Mouse (Mus musculus) hindbrain, embryonic 15.5 days (tissue): ENCODE results near the gene Ngfr. TPM values are rescaled to one million over a fixed set of nuclear protein-coding genes. Genes with fewer than 3 reads are reported as not detected.
A peak's percentile ranks its signal among the peaks of the same experiment; 100 is the strongest.

Source experiments
- ATAC-seq: fragments of 200-750 bp; cut with Nextera tagmentation; 2 replicates; pipeline ENCODE4 v1.8.0; 2017; ENCODE audit warnings: low read depth, moderate number of reproducible peaks, moderate TSS enrichment; ENCODE audit not compliant: low FRiP score
- H3K27ac ChIP-seq: fragments of 300-500 bp; sonication (generic); replicated peaks from 2 replicates; pipeline ENCODE4 v1.5.1; 2015; ENCODE audit warnings: mild to moderate bottlenecking, inconsistent platforms
- H3K27me3 ChIP-seq: fragments of 300-500 bp; sonication (generic); 2 replicates; pipeline ENCODE4 v1.6.1; 2015; ENCODE audit warnings: control low read depth, inconsistent platforms
- H3K36me3 ChIP-seq: fragments of 300-500 bp; sonication (generic); 2 replicates; pipeline ENCODE4 v1.6.1; 2015; ENCODE audit warnings: control low read depth, inconsistent platforms
- H3K4me1 ChIP-seq: fragments of 300-500 bp; sonication (generic); replicated peaks from 2 replicates; pipeline ENCODE4 v1.6.1; 2015; ENCODE audit warnings: control low read depth, inconsistent platforms
- H3K4me2 ChIP-seq: fragments of 300-500 bp; sonication (generic); 2 replicates; pipeline ENCODE4 v1.6.1; 2015; ENCODE audit warnings: moderate library complexity, mild to moderate bottlenecking, inconsistent platforms
- H3K4me3 ChIP-seq: fragments of 300-500 bp; sonication (generic); 2 replicates; pipeline ENCODE4 v1.5.1; 2015; ENCODE audit warnings: mild to moderate bottlenecking, inconsistent platforms
- H3K9ac ChIP-seq: fragments of 300-500 bp; sonication (generic); 2 replicates; pipeline ENCODE4 v1.6.1; 2015; ENCODE audit warnings: inconsistent platforms
- H3K9me3 ChIP-seq: fragments of 300-500 bp; sonication (generic); 2 replicates; pipeline ENCODE4 v1.6.1; 2016; ENCODE audit warnings: control low read depth, inconsistent platforms
- WGBS: fragments of 180-500 bp; shearing (Covaris S2); methylation state at CpG from one replicate; pipeline ENCODE4 v1.1.7; 2015; 5-methylcytosine and 5-hydroxymethylcytosine counted together
- polyA plus RNA-seq: library from polyadenylated mRNA; unstranded; fragments of >200 nt; fragmentation: Nextera tagmentation; extraction: Ambion mirVana; gene quantifications from 2 replicates; pipeline ENCODE4 v1.2.1, GENCODE M21; 2015

Gene Ngfr
- polyA plus RNA-seq, 1 experiment from 2014 or later, result 44.9 TPM

- WGBS, result 76% methylated on average over 5 of the region's 5 CpGs
Observed at GRCm38 (mm10) chr11:95593501-95593900, 6.0 kb upstream of the Ngfr start.

GRCm38 (mm10) chr11:95592691-95593090 is 5.2 kb upstream of the Ngfr start:
- H3K27me3 ChIP-seq, result peaks cover 5% of the 10 kb centered on the region; the same call in 1 of the 2 replicates
- no peak overlapping the region for H3K4me3 ChIP-seq
- H3K9me3 ChIP-seq, result no peaks in the 10 kb centered on the region
- no peak overlapping the region for H3K4me2 ChIP-seq
- WGBS, result 83% methylated on average over 1 of the region's 1 CpGs
- no peak overlapping the region for H3K27ac ChIP-seq
- H3K4me1 ChIP-seq, result peaks cover 29% of the 10 kb centered on the region
- no peak overlapping the region for H3K9ac ChIP-seq
- no peaks in the 10 kb centered on the region for H3K36me3 ChIP-seq
- no peak for ATAC-seq

More at GRCm38 (mm10) chr11:95593501-95593900, 6.0 kb upstream of the Ngfr start:
- no peak overlapping the region for H3K27ac ChIP-seq
- H3K9ac ChIP-seq, result no peak overlapping the region
- no peak overlapping the region for H3K4me2 ChIP-seq
- ATAC-seq, result no peak
- H3K9me3 ChIP-seq, result no peaks in the 10 kb centered on the region
- H3K36me3 ChIP-seq, result no peaks in the 10 kb centered on the region
- peaks cover 37% of the 10 kb centered on the region for H3K4me1 ChIP-seq
- no peak overlapping the region for H3K4me3 ChIP-seq
- peaks cover 5% of the 10 kb centered on the region; the same call in 1 of the 2 replicates for H3K27me3 ChIP-seq

- peaks cover 31% of the 10 kb centered on the region for H3K4me1 ChIP-seq
- no peaks in the 10 kb centered on the region for H3K9me3 ChIP-seq
- peaks cover 22% of the 10 kb centered on the region for H3K27me3 ChIP-seq
- WGBS, result 27% methylated on average over 5 of the region's 5 CpGs
- no peak overlapping the region for H3K4me3 ChIP-seq
- no peaks in the 10 kb centered on the region for H3K36me3 ChIP-seq
- H3K4me2 ChIP-seq, result no peak overlapping the region
- H3K9ac ChIP-seq, result no peak overlapping the region
- H3K27ac ChIP-seq, result no peak overlapping the region
- ATAC-seq, result no peak
Observed at GRCm38 (mm10) chr11:95589195-95589594, 1.7 kb upstream of the Ngfr start.

GRCm38 (mm10) chr11:95586751-95587422 is 648 bp downstream of the Ngfr start:
- under 1% methylated on average over 27 of the region's 27 CpGs for WGBS
- Histone ChIP-seq H3K9me3 (no peaks in the 10 kb centered on the region), H3K36me3 (no peaks in the 10 kb centered on the region), H3K27me3 (peaks cover 33% of the 10 kb centered on the region), H3K27ac (peak overlapping the region; percentile 64; the same call in 1 of the 2 replicates), H3K9ac (peak overlapping the region; percentile 60), H3K4me3 (peak overlapping the region; percentile 53), H3K4me1 (peaks cover 34% of the 10 kb centered on the region), H3K4me2 (peak overlapping the region; percentile 92)
- no peak; the same call in 1 of the 2 replicates for ATAC-seq

GRCm38 (mm10) chr11:95586184-95586583 is 1.4 kb downstream of the Ngfr start:
- 0% methylated on average over 25 of the region's 25 CpGs for WGBS
- H3K27ac ChIP-seq, result 0 out of 2 replicates have a peak overlapping the region, but pooled peaks have one; percentile 64
- no peaks in the 10 kb centered on the region for H3K36me3 ChIP-seq
- peak overlapping the region; percentile 92 for H3K4me2 ChIP-seq
- no peaks in the 10 kb centered on the region for H3K9me3 ChIP-seq
- peak; percentile 25 for ATAC-seq
- H3K27me3 ChIP-seq, result peaks cover 36% of the 10 kb centered on the region
- peak overlapping the region; percentile 60 for H3K9ac ChIP-seq
- peak overlapping the region; percentile 53 for H3K4me3 ChIP-seq
- H3K4me1 ChIP-seq, result peaks cover 37% of the 10 kb centered on the region

- no peak for ATAC-seq
- WGBS, result 1% methylated on average over 15 of the region's 15 CpGs
- Histone ChIP-seq H3K27ac (no peak overlapping the region), H3K4me2 (peak overlapping the region; percentile 92), H3K27me3 (peaks cover 34% of the 10 kb centered on the region), H3K9me3 (no peaks in the 10 kb centered on the region), H3K4me1 (peaks cover 37% of the 10 kb centered on the region), H3K36me3 (no peaks in the 10 kb centered on the region), H3K4me3 (peak overlapping the region; percentile 53), H3K9ac (no peak overlapping the region)
Observed at GRCm38 (mm10) chr11:95585684-95586083, 1.9 kb downstream of the Ngfr start.

GRCm38 (mm10) chr11:95585281-95585680 is 2.3 kb downstream of the Ngfr start:
- Histone ChIP-seq H3K27ac (no peak overlapping the region), H3K4me1 (peaks cover 37% of the 10 kb centered on the region), H3K27me3 (peaks cover 37% of the 10 kb centered on the region), H3K4me3 (peak overlapping the region; percentile 53), H3K9me3 (no peaks in the 10 kb centered on the region), H3K36me3 (no peaks in the 10 kb centered on the region), H3K4me2 (peak overlapping the region; percentile 92), H3K9ac (no peak overlapping the region)
- no peak for ATAC-seq
- WGBS, result under 1% methylated on average over 24 of the region's 24 CpGs

GRCm38 (mm10) chr11:95584651-95585050 is 2.9 kb downstream of the Ngfr start:
- H3K36me3 ChIP-seq, result no peaks in the 10 kb centered on the region
- H3K27ac ChIP-seq, result no peak overlapping the region
- no peak overlapping the region for H3K9ac ChIP-seq
- H3K4me2 ChIP-seq, result peak overlapping the region; percentile 92
- ATAC-seq, result no peak
- no peaks in the 10 kb centered on the region for H3K9me3 ChIP-seq
- peaks cover 44% of the 10 kb centered on the region for H3K27me3 ChIP-seq
- H3K4me3 ChIP-seq, result peak overlapping the region; percentile 53
- WGBS, result 8% methylated on average over 9 of the region's 9 CpGs
- peaks cover 37% of the 10 kb centered on the region for H3K4me1 ChIP-seq

- H3K4me2 ChIP-seq, result no peak overlapping the region
- 60% methylated on average over 6 of the region's 6 CpGs for WGBS
- peaks cover 56% of the 10 kb centered on the region for H3K27me3 ChIP-seq
- ATAC-seq, result no peak
- no peak overlapping the region for H3K9ac ChIP-seq
- peaks cover 37% of the 10 kb centered on the region for H3K4me1 ChIP-seq
- no peak overlapping the region for H3K27ac ChIP-seq
- H3K4me3 ChIP-seq, result no peak overlapping the region
- no peaks in the 10 kb centered on the region for H3K36me3 ChIP-seq
- H3K9me3 ChIP-seq, result no peaks in the 10 kb centered on the region
Observed at GRCm38 (mm10) chr11:95583396-95583795, 4.1 kb downstream of the Ngfr start.

GRCm38 (mm10) chr11:95582193-95582592 is 5.3 kb downstream of the Ngfr start:
- no peak overlapping the region for H3K9ac ChIP-seq
- H3K27me3 ChIP-seq, result peaks cover 61% of the 10 kb centered on the region
- 72% methylated on average over 3 of the region's 3 CpGs for WGBS
- H3K9me3 ChIP-seq, result no peaks in the 10 kb centered on the region
- no peak overlapping the region for H3K4me2 ChIP-seq
- H3K27ac ChIP-seq, result no peak overlapping the region
- peaks cover 43% of the 10 kb centered on the region for H3K4me1 ChIP-seq
- H3K4me3 ChIP-seq, result no peak overlapping the region
- H3K36me3 ChIP-seq, result no peaks in the 10 kb centered on the region
- no peak for ATAC-seq

- 34% methylated on average over 6 of the region's 6 CpGs for WGBS
- Histone ChIP-seq H3K4me1 (peaks cover 24% of the 10 kb centered on the region), H3K4me2 (no peak overlapping the region), H3K27me3 (peaks cover 48% of the 10 kb centered on the region), H3K9me3 (no peaks in the 10 kb centered on the region), H3K4me3 (no peak overlapping the region), H3K36me3 (no peaks in the 10 kb centered on the region), H3K27ac (no peak overlapping the region), H3K9ac (no peak overlapping the region)
- ATAC-seq, result no peak
Observed at GRCm38 (mm10) chr11:95579455-95579854, 8.1 kb downstream of the Ngfr start.

- peak overlapping the region; percentile 53 for H3K4me2 ChIP-seq
- H3K4me3 ChIP-seq, result no peak overlapping the region
- H3K27me3 ChIP-seq, result peaks cover 42% of the 10 kb centered on the region
- no peak overlapping the region for H3K27ac ChIP-seq
- H3K4me1 ChIP-seq, result peaks cover 19% of the 10 kb centered on the region
- H3K9ac ChIP-seq, result no peak overlapping the region
- peak; percentile 67 for ATAC-seq
- no peaks in the 10 kb centered on the region for H3K36me3 ChIP-seq
- H3K9me3 ChIP-seq, result no peaks in the 10 kb centered on the region
- WGBS, result 12% methylated on average over 39 of the region's 39 CpGs
Observed at GRCm38 (mm10) chr11:95577776-95578446, 9.6 kb downstream of the Ngfr start.
